Mouse (Mus musculus): ENCODE data around the gene Dnaaf1. TPM values are rescaled to one million over a fixed set of nuclear protein-coding genes. Genes with fewer than 3 reads are reported as not detected.

Gene Dnaaf1
- polyA plus RNA-seq, 1 experiment from 2014 or later, result 0.50 TPM

DNA sequence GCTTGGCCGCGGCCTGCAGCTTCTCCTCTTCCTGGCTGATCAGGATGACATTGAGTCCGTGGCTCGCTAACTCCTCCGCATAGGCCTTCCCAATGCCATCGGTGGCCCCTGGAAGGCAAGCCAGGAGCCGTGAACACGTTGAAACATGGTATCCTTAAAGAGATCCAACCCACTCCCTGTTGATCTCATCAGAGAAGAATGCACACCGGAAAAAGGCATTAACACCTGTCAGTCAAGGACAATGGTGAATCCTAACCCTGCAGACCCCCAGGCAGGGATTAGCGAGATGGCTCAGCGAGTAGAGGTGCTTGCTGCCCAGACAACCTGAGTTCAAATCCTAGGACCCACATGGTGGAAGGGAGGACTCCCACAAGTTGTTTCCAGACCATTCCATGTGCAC is 8.7 kb upstream of the Dnaaf1 start:
- WGBS, result 65% methylated on average over 11 of the region's 11 CpGs
- H3K4me2 ChIP-seq (ENCODE audit: low read depth, low read length), result no peak overlapping the region
- peaks cover 30% of the 10 kb centered on the region for H3K36me3 ChIP-seq (ENCODE audit: control insufficient read depth, insufficient read depth)
- no peak overlapping the region for H3K9ac ChIP-seq (ENCODE audit: low read length)
- no peaks in the 10 kb centered on the region for H3K27me3 ChIP-seq (ENCODE audit: control insufficient read depth, insufficient read depth, low read length)
- H3K4me1 ChIP-seq (ENCODE audit: control insufficient read depth, insufficient read depth, low read length), result peaks cover 2% of the 10 kb centered on the region; the same call in 1 of the 2 replicates
- ATAC-seq (replicated peaks; ENCODE audit: extremely low read depth, insufficient read depth, low FRiP score), result no peak
- H3K4me3 ChIP-seq (ENCODE audit: low read length), result no peak overlapping the region
- H3K27ac ChIP-seq (ENCODE audit: low read length), result no peak overlapping the region
- H3K9me3 ChIP-seq (replicated peaks; ENCODE audit: control insufficient read depth, low read length), result no peaks in the 10 kb centered on the region

- WGBS, result 84% methylated on average over 9 of the region's 9 CpGs
- peaks cover 23% of the 10 kb centered on the region for H3K36me3 ChIP-seq (ENCODE audit: control insufficient read depth, insufficient read depth)
- H3K27ac ChIP-seq (ENCODE audit: low read length), result no peak overlapping the region
- H3K27me3 ChIP-seq (ENCODE audit: control insufficient read depth, insufficient read depth, low read length), result no peaks in the 10 kb centered on the region
- H3K4me2 ChIP-seq (ENCODE audit: low read depth, low read length), result no peak overlapping the region
- no peaks in the 10 kb centered on the region for H3K9me3 ChIP-seq (replicated peaks; ENCODE audit: control insufficient read depth, low read length)
- peaks cover 2% of the 10 kb centered on the region; the same call in 1 of the 2 replicates for H3K4me1 ChIP-seq (ENCODE audit: control insufficient read depth, insufficient read depth, low read length)
- no peak overlapping the region for H3K4me3 ChIP-seq (ENCODE audit: low read length)
- no peak for ATAC-seq (replicated peaks; ENCODE audit: extremely low read depth, insufficient read depth, low FRiP score)
- no peak overlapping the region for H3K9ac ChIP-seq (ENCODE audit: low read length)
These were observed 6.8 kb upstream of the Dnaaf1 start for GRCm38 (mm10) chr8:119568251-119568650.

- WGBS, result 55% methylated on average over 7 of the region's 7 CpGs
- 0 out of 2 replicates have a peak overlapping the region, but pooled peaks have one; percentile 2 for H3K4me2 ChIP-seq (ENCODE audit: low read depth, low read length)
- H3K9ac ChIP-seq (ENCODE audit: low read length), result 0 out of 2 replicates have a peak overlapping the region, but pooled peaks have one; percentile 14
- peaks cover 19% of the 10 kb centered on the region for H3K36me3 ChIP-seq (ENCODE audit: control insufficient read depth, insufficient read depth)
- H3K4me3 ChIP-seq (ENCODE audit: low read length), result no peak overlapping the region
- H3K27me3 ChIP-seq (ENCODE audit: control insufficient read depth, insufficient read depth, low read length), result no peaks in the 10 kb centered on the region
- H3K9me3 ChIP-seq (replicated peaks; ENCODE audit: control insufficient read depth, low read length), result no peaks in the 10 kb centered on the region
- ATAC-seq (replicated peaks; ENCODE audit: extremely low read depth, insufficient read depth, low FRiP score), result no peak
- peaks cover 5% of the 10 kb centered on the region for H3K4me1 ChIP-seq (ENCODE audit: control insufficient read depth, insufficient read depth, low read length)
- H3K27ac ChIP-seq (ENCODE audit: low read length), result no peak overlapping the region
These were observed 6.1 kb upstream of the Dnaaf1 start for GRCm38 (mm10) chr8:119568951-119569350.

- Histone ChIP-seq H3K4me1 (ENCODE audit: control insufficient read depth, insufficient read depth, low read length) (peaks cover 8% of the 10 kb centered on the region), H3K4me2 (ENCODE audit: low read depth, low read length) (no peak overlapping the region), H3K27ac (ENCODE audit: low read length) (no peak overlapping the region), H3K36me3 (ENCODE audit: control insufficient read depth, insufficient read depth) (peaks cover 13% of the 10 kb centered on the region), H3K27me3 (ENCODE audit: control insufficient read depth, insufficient read depth, low read length) (no peaks in the 10 kb centered on the region), H3K4me3 (ENCODE audit: low read length) (no peak overlapping the region), H3K9ac (ENCODE audit: low read length) (no peak overlapping the region), H3K9me3 (replicated peaks; ENCODE audit: control insufficient read depth, low read length) (no peaks in the 10 kb centered on the region)
- WGBS, result 41% methylated on average over 4 of the region's 4 CpGs
- ATAC-seq (replicated peaks; ENCODE audit: extremely low read depth, insufficient read depth, low FRiP score), result peak; percentile 33; the same call in 1 of the 2 replicates
These were observed 5.2 kb upstream of the Dnaaf1 start for GRCm38 (mm10) chr8:119569881-119570280.

- WGBS, result 73% methylated on average over 6 of the region's 6 CpGs
These were observed 3.9 kb upstream of the Dnaaf1 start for GRCm38 (mm10) chr8:119571135-119571534.

GRCm38 (mm10) chr8:119572411-119572810 is 2.6 kb upstream of the Dnaaf1 start:
- Histone ChIP-seq H3K27ac (ENCODE audit: low read length) (no peak overlapping the region), H3K9me3 (replicated peaks; ENCODE audit: control insufficient read depth, low read length) (no peaks in the 10 kb centered on the region), H3K36me3 (ENCODE audit: control insufficient read depth, insufficient read depth) (no peaks in the 10 kb centered on the region), H3K27me3 (ENCODE audit: control insufficient read depth, insufficient read depth, low read length) (0 out of 2 replicates have a peak, but pooled peaks cover 8% of the 10 kb centered on the region), H3K9ac (ENCODE audit: low read length) (no peak overlapping the region), H3K4me3 (ENCODE audit: low read length) (no peak overlapping the region), H3K4me2 (ENCODE audit: low read depth, low read length) (no peak overlapping the region), H3K4me1 (ENCODE audit: control insufficient read depth, insufficient read depth, low read length) (peaks cover 11% of the 10 kb centered on the region)
- WGBS, result 78% methylated on average over 4 of the region's 4 CpGs
- ATAC-seq (replicated peaks; ENCODE audit: extremely low read depth, insufficient read depth, low FRiP score), result no peak

More at GRCm38 (mm10) chr8:119571135-119571534, 3.9 kb upstream of the Dnaaf1 start:
- Histone ChIP-seq H3K4me2 (ENCODE audit: low read depth, low read length) (no peak overlapping the region), H3K9ac (ENCODE audit: low read length) (no peak overlapping the region), H3K9me3 (replicated peaks; ENCODE audit: control insufficient read depth, low read length) (no peaks in the 10 kb centered on the region), H3K27ac (ENCODE audit: low read length) (no peak overlapping the region), H3K27me3 (ENCODE audit: control insufficient read depth, insufficient read depth, low read length) (0 out of 2 replicates have a peak, but pooled peaks cover 2% of the 10 kb centered on the region), H3K4me3 (ENCODE audit: low read length) (no peak overlapping the region), H3K36me3 (ENCODE audit: control insufficient read depth, insufficient read depth) (peaks cover 2% of the 10 kb centered on the region), H3K4me1 (ENCODE audit: control insufficient read depth, insufficient read depth, low read length) (peaks cover 11% of the 10 kb centered on the region)
- ATAC-seq (replicated peaks; ENCODE audit: extremely low read depth, insufficient read depth, low FRiP score), result no peak

GRCm38 (mm10) chr8:119575366-119575726 is 311 bp downstream of the Dnaaf1 start:
- peak overlapping the region; percentile 87 for H3K4me2 ChIP-seq (ENCODE audit: low read depth, low read length)
- no peaks in the 10 kb centered on the region for H3K9me3 ChIP-seq (replicated peaks; ENCODE audit: control insufficient read depth, low read length)
- peak overlapping the region; percentile 71 for H3K4me3 ChIP-seq (ENCODE audit: low read length)
- H3K4me1 ChIP-seq (ENCODE audit: control insufficient read depth, insufficient read depth, low read length), result peaks cover 9% of the 10 kb centered on the region
- no peak for ATAC-seq (replicated peaks; ENCODE audit: extremely low read depth, insufficient read depth, low FRiP score)
- WGBS, result under 1% methylated on average over 16 of the region's 16 CpGs
- no peak overlapping the region for H3K27ac ChIP-seq (ENCODE audit: low read length)
- H3K27me3 ChIP-seq (ENCODE audit: control insufficient read depth, insufficient read depth, low read length), result 0 out of 2 replicates have a peak, but pooled peaks cover 8% of the 10 kb centered on the region
- H3K36me3 ChIP-seq (ENCODE audit: control insufficient read depth, insufficient read depth), result no peaks in the 10 kb centered on the region
- peak overlapping the region; percentile 84 for H3K9ac ChIP-seq (ENCODE audit: low read length)

DNA sequence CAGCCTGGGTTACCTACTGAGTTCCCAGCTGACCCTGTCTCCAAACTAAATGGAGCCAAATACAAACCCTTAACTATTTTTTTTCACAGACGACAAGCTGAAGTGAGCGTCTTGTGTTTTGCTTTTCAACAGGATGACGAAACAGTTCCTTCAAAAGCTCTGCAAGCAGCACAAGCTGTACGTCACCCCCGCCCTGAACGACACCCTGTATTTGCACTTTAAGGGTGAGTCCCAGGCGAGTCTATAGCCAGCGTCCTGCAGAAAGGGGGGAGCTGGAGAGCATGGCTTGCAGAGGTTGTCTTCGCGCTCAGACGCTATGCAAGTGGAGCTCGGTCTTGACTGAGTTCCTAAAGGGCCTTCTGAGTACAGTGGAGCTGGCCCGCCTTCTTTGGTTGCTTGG is 4.1 kb downstream of the Dnaaf1 start:
- Histone ChIP-seq H3K27ac (ENCODE audit: low read length) (no peak overlapping the region), H3K36me3 (ENCODE audit: control insufficient read depth, insufficient read depth) (no peaks in the 10 kb centered on the region), H3K4me3 (ENCODE audit: low read length) (no peak overlapping the region), H3K4me1 (ENCODE audit: control insufficient read depth, insufficient read depth, low read length) (peaks cover 4% of the 10 kb centered on the region), H3K9me3 (replicated peaks; ENCODE audit: control insufficient read depth, low read length) (no peaks in the 10 kb centered on the region), H3K4me2 (ENCODE audit: low read depth, low read length) (no peak overlapping the region), H3K27me3 (ENCODE audit: control insufficient read depth, insufficient read depth, low read length) (0 out of 2 replicates have a peak, but pooled peaks cover 8% of the 10 kb centered on the region), H3K9ac (ENCODE audit: low read length) (no peak overlapping the region)
- 56% methylated on average over 13 of the region's 13 CpGs for WGBS
- no peak for ATAC-seq (replicated peaks; ENCODE audit: extremely low read depth, insufficient read depth, low FRiP score)

DNA sequence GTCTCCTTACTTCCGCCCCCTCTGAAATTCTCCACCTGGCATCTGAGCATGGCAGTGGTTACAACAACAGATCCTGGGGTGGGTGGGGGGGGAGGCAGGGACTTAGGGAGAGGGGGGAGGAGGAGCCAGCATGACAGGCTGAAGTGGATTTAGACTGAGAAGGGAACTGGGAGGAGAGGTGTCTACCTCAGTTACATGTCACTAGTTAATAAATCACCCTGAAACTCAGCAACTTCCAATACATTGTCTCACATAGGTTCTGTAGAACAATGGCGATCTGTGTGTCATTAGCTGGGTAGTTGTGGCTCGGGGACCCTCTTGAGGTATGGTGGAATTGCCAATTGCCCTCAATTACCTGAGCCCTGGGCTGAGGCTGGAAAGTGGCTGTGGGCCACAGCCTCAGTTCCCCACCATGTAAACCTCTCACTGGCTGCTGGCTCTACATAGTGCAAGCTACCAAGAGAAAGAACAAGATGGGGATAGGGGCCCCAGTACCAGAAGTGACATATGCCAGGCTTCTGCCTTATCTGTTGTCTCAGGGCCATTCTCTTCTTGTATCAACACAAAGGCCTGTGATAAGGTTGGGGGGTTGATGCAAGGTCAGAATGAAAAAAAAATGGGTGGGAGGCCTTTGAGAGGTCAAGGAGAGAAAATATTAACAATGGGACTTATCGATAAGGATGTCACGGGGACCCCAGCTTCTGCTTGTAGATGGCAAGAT is 5.6 kb downstream of the Dnaaf1 start:
- Histone ChIP-seq H3K36me3 (ENCODE audit: control insufficient read depth, insufficient read depth) (no peaks in the 10 kb centered on the region), H3K4me2 (ENCODE audit: low read depth, low read length) (no peak overlapping the region), H3K4me1 (ENCODE audit: control insufficient read depth, insufficient read depth, low read length) (no peaks in the 10 kb centered on the region), H3K9me3 (replicated peaks; ENCODE audit: control insufficient read depth, low read length) (no peaks in the 10 kb centered on the region), H3K9ac (ENCODE audit: low read length) (no peak overlapping the region), H3K27ac (ENCODE audit: low read length) (no peak overlapping the region), H3K4me3 (ENCODE audit: low read length) (no peak overlapping the region), H3K27me3 (ENCODE audit: control insufficient read depth, insufficient read depth, low read length) (0 out of 2 replicates have a peak, but pooled peaks cover 8% of the 10 kb centered on the region)
- WGBS, result 63% methylated on average over 5 of the region's 5 CpGs
- no peak for ATAC-seq (replicated peaks; ENCODE audit: extremely low read depth, insufficient read depth, low FRiP score)
